Mouse (Mus musculus) kidney, embryonic 15.5 days (tissue): ENCODE measurements around the gene Fstl1. TPM values are rescaled to one million over a fixed set of nuclear protein-coding genes. Genes with fewer than 3 reads are reported as not detected.

Experiments used
- ATAC-seq: fragments of 200-750 bp; cut with Nextera tagmentation; replicated peaks from 2 replicates; pipeline ENCODE4 v1.8.0; 2017; ENCODE audit warnings: moderate TSS enrichment; ENCODE audit not compliant: low FRiP score
- H3K27ac ChIP-seq: fragments of 300-500 bp; sonication (generic); 2 replicates; pipeline ENCODE4 v1.5.1; 2015; ENCODE audit warnings: mild to moderate bottlenecking, inconsistent platforms
- H3K27me3 ChIP-seq: fragments of 300-500 bp; sonication (generic); 2 replicates; pipeline ENCODE4 v1.6.1; 2015; ENCODE audit warnings: inconsistent platforms
- H3K36me3 ChIP-seq: fragments of 300-500 bp; sonication (generic); 2 replicates; pipeline ENCODE4 v1.6.1; 2015; ENCODE audit warnings: inconsistent platforms
- H3K4me1 ChIP-seq: fragments of 300-500 bp; sonication (generic); 2 replicates; pipeline ENCODE4 v1.6.1; 2015; ENCODE audit warnings: inconsistent platforms
- H3K4me2 ChIP-seq: fragments of 300-500 bp; sonication (generic); 2 replicates; pipeline ENCODE4 v1.6.1; 2015; ENCODE audit warnings: moderate library complexity, mild to moderate bottlenecking, inconsistent platforms
- H3K4me3 ChIP-seq: fragments of 300-500 bp; sonication (generic); replicated peaks from 2 replicates; pipeline ENCODE4 v1.5.1; 2015; ENCODE audit warnings: mild to moderate bottlenecking, inconsistent platforms
- H3K9ac ChIP-seq: fragments of 300-500 bp; sonication (generic); 2 replicates; pipeline ENCODE4 v1.6.1; 2015; ENCODE audit warnings: mild to moderate bottlenecking, inconsistent platforms
- H3K9me3 ChIP-seq: fragments of 300-500 bp; sonication (generic); replicated peaks from 2 replicates; pipeline ENCODE4 v1.6.1; 2016; ENCODE audit warnings: inconsistent platforms
- WGBS: fragments of 180-500 bp; shearing (Covaris S2); methylation state at CpG from one replicate; pipeline ENCODE4 v1.1.7; 2015; ENCODE audit warnings: mixed read lengths; 5-methylcytosine and 5-hydroxymethylcytosine counted together
- polyA plus RNA-seq: library from polyadenylated mRNA; unstranded; fragments of >200 nt; fragmentation: Nextera tagmentation; extraction: Ambion mirVana; gene quantifications from 2 replicates; pipeline ENCODE4 v1.2.1, GENCODE M21; 2015

The Fstl1 gene
- 557 and 571 TPM in 2 replicates for polyA plus RNA-seq

DNA sequence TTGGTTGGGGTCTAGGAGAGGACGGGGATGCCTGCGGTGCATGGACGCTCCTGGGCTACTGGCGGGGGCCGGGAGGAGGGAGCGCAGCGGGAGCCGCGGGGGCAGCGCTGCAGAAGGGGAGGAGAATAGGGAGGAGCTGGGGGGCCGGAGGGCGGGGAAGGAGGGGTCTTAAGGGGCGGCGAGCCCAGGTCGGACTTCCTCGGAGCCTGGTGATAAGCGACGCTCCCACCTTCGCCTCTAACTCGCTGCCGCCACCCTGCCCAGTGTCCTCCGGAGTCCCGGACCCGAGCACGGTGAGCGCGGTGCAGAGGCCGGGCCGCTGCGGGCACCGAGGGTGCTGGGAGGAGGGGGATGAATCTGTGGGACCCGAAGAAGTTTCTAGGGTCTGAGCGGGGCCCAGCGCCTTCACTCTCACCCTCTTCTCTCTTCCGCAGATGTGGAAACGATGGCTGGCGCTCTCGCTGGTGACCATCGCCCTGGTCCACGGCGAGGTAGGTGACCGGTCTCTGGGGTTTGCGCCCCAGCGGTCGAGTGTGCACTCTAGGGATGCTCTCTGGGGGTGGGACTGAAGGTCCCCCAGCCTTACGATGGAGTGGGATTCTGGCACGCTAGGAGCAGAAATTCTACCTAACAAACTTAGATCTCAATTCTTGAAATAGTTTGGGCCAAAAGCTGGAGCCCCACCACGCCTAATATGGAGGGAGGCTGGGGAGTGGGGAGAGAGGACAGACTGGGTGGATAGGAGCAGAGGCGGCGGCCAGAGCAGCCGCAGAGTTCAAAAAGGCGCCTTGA, at the start of gene Fstl1:
Gene Fstl1 (plus strand): TSS at position 14 of the 792 bp plus-strand sequence.
- Histone ChIP-seq H3K27ac (peak within 1 kb of the TSS; percentile 95), H3K4me1 (peaks cover 37% of the 10 kb centered on the region), H3K9ac (peak within 1 kb of the TSS; percentile 94), H3K27me3 (no peaks in the 10 kb centered on the region), H3K4me2 (peak within 1 kb of the TSS; percentile 69), H3K4me3 (peak within 1 kb of the TSS; percentile 94), H3K36me3 (peaks cover 12% of the 10 kb centered on the region), H3K9me3 (no peaks in the 10 kb centered on the region)
- under 1% methylated on average over 52 of the region's 52 CpGs for WGBS
- ATAC-seq, result peak; percentile 85

DNA sequence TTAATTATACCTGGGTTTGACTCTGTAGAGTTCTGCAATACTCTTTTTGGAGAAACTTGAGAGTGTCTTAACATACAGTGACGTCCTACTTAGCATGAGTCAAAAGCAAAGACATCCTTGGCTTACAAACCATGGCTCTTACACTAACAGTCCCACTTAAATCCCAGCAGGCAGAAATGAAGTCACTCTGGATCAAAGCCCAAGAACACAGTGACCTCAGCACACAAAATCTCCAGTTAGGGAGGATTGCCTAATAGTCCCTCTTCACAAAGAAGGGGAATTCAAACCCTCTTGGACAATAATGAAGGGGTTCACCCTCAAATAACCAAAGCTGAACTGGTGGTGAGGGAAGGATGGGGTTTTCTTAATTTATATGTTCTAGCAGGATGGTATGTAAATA, 48.0 kb upstream of the Fstl1 start:
- Histone ChIP-seq H3K4me2 (no peak overlapping the region), H3K27ac (no peak overlapping the region), H3K4me1 (peaks cover 16% of the 10 kb centered on the region), H3K4me3 (no peak overlapping the region), H3K27me3 (no peaks in the 10 kb centered on the region), H3K9me3 (no peaks in the 10 kb centered on the region), H3K36me3 (no peaks in the 10 kb centered on the region), H3K9ac (no peak overlapping the region)
- WGBS, result 76% methylated on average over 1 of the region's 1 CpGs
- no peak for ATAC-seq

DNA sequence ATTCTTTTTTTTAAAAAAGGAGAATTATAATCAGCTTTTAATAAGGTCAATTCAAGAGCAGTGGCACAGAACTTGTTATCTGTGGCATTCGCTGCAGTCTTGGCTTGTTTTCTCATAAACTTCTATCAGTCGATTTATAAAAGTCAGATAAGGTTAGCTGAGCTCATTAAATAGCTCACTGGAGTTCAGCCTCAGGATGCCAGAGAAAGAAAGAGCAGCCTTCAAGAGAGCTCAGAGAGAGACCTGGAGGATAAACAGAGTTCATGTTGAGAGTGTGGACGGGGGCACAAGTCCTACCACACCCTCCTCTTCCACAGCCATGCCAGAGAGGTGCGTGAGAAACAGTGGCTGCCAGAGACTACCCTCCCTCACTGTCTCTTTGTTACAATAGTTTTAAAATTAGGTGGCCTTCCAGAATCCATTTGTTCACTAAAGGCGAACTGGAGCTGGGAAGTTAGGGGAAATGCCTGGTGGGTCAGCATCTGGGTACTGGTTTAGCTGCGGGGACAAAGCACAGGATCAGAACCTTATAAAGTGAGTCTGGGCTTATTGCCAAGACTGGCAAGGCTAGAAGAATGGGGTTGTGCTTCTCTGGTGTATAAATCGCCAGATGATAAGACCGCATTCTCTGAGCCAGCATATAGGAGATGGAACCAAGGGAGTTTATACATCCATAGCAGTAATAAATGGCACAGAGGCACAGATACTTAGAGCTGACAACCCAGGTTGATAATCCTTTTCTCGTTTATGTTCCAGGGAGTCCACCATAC, 47.1 kb upstream of the Fstl1 start:
- peak overlapping the region; percentile 24; the same call in 1 of the 2 replicates for H3K27ac ChIP-seq
- H3K4me2 ChIP-seq, result no peak overlapping the region
- peaks cover 16% of the 10 kb centered on the region for H3K4me1 ChIP-seq
- no peaks in the 10 kb centered on the region for H3K36me3 ChIP-seq
- no peaks in the 10 kb centered on the region for H3K9me3 ChIP-seq
- ATAC-seq, result no peak
- H3K4me3 ChIP-seq, result no peak overlapping the region
- WGBS, result 66% methylated on average over 9 of the region's 9 CpGs
- H3K9ac ChIP-seq, result no peak overlapping the region
- no peaks in the 10 kb centered on the region for H3K27me3 ChIP-seq

DNA sequence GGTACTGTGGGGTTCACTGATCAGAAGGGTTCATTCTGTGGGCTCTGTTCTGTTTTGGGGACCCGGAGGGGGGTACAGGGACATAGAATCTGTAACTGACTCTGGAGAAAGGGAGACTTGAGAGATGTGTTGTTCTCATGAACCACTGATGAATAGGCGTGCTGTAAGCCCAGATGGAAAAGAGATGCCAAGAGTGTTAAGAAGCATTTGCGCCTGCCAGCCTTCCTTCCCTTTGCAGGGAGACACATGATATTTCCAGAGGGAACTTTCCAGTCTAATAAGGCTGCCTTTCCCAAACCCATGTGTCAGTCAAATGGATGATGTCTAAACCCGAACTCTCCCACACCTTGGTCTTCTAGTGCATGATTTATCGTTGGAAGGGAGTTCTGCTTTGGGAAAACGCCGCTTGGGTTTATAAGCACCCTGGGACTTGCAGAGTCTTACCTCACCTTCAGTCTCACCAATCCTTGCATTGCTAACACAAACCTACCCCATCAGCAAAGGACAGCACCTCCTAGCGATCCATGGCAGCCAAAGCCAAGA, 46.3 kb upstream of the Fstl1 start:
- Histone ChIP-seq H3K4me3 (no peak overlapping the region), H3K4me1 (peaks cover 16% of the 10 kb centered on the region), H3K9ac (no peak overlapping the region), H3K36me3 (no peaks in the 10 kb centered on the region), H3K27me3 (no peaks in the 10 kb centered on the region), H3K27ac (no peak overlapping the region), H3K9me3 (no peaks in the 10 kb centered on the region), H3K4me2 (no peak overlapping the region)
- 79% methylated on average over 8 of the region's 8 CpGs for WGBS
- no peak for ATAC-seq

DNA sequence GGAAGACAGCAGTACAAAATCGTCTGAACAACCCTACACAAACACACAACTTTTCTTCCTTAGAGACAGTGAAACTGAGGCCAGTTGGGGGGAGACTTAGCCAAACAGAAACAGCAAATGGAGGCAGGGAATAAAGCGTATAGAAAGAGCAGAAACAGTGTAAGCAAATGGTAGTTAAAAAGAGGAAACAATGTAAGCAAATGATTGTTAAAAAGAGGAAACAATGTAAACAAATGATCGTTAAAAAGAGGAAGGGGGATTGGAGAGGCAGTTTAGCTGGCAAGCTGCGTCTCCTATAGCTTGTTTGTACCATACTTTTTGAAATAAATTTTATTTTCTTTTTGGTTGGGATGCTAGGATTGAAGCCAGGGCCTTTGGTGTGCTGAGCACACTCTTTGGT, 45.2 kb upstream of the Fstl1 start:
- Histone ChIP-seq H3K27ac (no peak overlapping the region), H3K27me3 (no peaks in the 10 kb centered on the region)
- 64% methylated on average over 4 of the region's 4 CpGs for WGBS

DNA sequence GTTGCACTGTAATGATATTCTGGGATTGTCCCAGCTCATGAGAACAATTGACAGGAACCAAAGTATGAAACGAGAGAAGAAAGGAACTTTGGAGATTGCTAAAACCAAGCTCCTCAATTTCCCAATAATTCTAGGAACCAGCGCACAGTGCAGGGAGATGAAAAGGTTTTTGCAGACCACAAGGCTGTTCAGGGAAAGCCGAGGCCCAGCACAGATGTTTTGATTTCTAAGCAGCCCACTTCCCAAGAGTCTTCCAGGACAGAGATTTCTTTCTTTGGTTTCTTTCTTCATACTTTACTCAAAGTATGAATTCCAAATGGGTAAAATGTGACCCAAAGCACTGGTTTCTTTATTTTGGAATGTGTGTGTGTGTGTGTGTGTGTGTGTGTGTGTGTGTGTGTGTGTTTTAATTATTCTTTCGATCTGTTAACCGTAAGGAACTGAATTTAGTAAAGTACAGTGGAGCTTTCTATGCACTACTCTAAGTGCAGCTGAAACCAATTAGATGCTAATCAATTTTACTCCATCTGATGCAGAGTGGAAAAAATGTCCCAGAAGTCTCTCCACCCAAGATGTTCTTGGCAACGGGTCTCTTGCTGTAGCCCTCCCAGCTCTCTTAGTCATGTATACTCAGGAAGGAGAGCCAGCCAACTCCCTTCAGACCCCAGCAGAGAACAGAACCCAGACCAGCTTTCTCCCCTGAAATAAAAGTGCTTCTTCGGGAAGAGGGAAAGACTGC, 44.5 kb upstream of the Fstl1 start:
- H3K27ac ChIP-seq, result peak overlapping the region; percentile 52; the same call in 1 of the 2 replicates
- H3K4me1 ChIP-seq, result peaks cover 16% of the 10 kb centered on the region
- H3K36me3 ChIP-seq, result no peaks in the 10 kb centered on the region
- no peak overlapping the region for H3K9ac ChIP-seq
- H3K4me2 ChIP-seq, result no peak overlapping the region
- no peaks in the 10 kb centered on the region for H3K27me3 ChIP-seq
- WGBS, result 54% methylated on average over 7 of the region's 7 CpGs
- no peak overlapping the region for H3K4me3 ChIP-seq
- H3K9me3 ChIP-seq, result no peaks in the 10 kb centered on the region
- ATAC-seq, result no peak

More for the DNA sequence above, 45.2 kb upstream of the Fstl1 start:
- ATAC-seq, result no peak
- no peaks in the 10 kb centered on the region for H3K9me3 ChIP-seq
- no peak overlapping the region for H3K9ac ChIP-seq
- no peaks in the 10 kb centered on the region for H3K36me3 ChIP-seq
- peaks cover 16% of the 10 kb centered on the region for H3K4me1 ChIP-seq
- H3K4me3 ChIP-seq, result no peak overlapping the region
- no peak overlapping the region for H3K4me2 ChIP-seq

DNA sequence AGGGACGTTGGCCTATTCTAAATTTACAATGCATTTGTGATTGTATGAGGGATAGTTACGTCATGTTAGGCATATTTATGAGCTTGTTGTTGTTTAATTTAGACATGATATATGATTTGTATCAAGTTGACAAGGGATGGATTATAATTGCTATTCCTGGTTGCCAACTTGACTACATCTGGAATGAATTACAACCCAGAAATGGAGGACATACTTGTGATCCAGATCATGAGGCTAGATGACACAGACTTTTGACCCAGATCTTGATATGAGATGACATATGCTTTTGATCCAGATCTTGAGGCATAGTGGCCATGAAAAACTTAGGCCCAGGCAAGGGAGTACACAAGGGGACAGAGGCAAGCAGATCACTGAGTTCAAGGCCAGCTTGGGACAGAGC, 36.6 kb upstream of the Fstl1 start:
- H3K36me3 ChIP-seq, result no peaks in the 10 kb centered on the region
- no peaks in the 10 kb centered on the region for H3K9me3 ChIP-seq
- H3K4me2 ChIP-seq, result no peak overlapping the region
- no peaks in the 10 kb centered on the region for H3K4me1 ChIP-seq
- WGBS, result 70% methylated on average over 2 of the region's 2 CpGs
- no peak overlapping the region for H3K27ac ChIP-seq
- no peak overlapping the region for H3K9ac ChIP-seq
- no peaks in the 10 kb centered on the region for H3K27me3 ChIP-seq
- no peak for ATAC-seq
- H3K4me3 ChIP-seq, result no peak overlapping the region

DNA sequence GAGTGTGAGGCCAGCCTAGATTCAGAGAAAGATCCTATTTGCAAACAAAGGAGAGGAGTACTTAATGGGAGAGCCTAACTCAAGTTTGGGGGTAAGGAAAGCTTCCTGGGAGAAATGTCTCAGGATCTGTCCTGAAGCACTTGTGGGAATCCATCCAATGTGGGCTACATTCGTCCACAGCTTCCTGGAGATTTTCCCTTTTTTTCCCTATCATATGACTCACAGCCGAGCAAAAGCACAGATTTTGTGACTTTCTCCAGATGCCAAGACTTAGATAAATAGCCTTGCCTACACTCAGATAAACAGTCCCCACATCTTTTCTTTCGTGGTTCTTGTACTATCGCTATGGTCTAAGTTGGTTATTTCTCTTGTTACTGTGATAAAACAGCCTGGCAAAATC, 34.4 kb upstream of the Fstl1 start:
- Histone ChIP-seq H3K9ac (no peak overlapping the region), H3K9me3 (no peaks in the 10 kb centered on the region), H3K36me3 (no peaks in the 10 kb centered on the region), H3K4me1 (no peaks in the 10 kb centered on the region), H3K27me3 (no peaks in the 10 kb centered on the region), H3K4me2 (no peak overlapping the region), H3K27ac (no peak overlapping the region), H3K4me3 (no peak overlapping the region)
- ATAC-seq, result no peak
- 72% methylated on average over 4 of the region's 4 CpGs for WGBS

DNA sequence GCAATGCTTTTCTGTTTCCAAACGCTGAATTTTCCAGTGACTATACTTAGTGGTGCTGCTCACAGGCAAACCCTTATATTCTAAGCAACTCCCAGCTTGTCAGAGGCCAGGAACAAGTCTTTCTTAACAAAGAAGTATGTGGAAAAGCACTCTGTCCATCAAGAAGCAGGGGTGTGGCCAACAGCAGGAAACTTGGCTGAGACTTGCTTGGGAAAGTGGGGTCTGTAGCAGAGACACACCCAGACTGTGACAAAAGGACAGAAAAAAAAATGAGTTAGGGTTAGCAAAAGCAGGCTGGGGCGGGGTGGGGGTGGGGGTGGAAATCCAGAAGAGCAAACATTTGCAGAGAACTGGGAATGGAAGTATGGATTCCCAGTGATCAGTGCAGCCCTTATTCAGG, 23.8 kb upstream of the Fstl1 start:
- Histone ChIP-seq H3K4me1 (peaks cover 13% of the 10 kb centered on the region), H3K9me3 (no peaks in the 10 kb centered on the region), H3K27me3 (no peaks in the 10 kb centered on the region), H3K9ac (no peak overlapping the region), H3K27ac (0 out of 2 replicates have a peak overlapping the region, but pooled peaks have one; percentile 52), H3K4me2 (no peak overlapping the region), H3K4me3 (no peak overlapping the region), H3K36me3 (no peaks in the 10 kb centered on the region)
- ATAC-seq, result peak; percentile 54; the same call in 1 of the 2 replicates
- 33% methylated on average over 2 of the region's 2 CpGs for WGBS

DNA sequence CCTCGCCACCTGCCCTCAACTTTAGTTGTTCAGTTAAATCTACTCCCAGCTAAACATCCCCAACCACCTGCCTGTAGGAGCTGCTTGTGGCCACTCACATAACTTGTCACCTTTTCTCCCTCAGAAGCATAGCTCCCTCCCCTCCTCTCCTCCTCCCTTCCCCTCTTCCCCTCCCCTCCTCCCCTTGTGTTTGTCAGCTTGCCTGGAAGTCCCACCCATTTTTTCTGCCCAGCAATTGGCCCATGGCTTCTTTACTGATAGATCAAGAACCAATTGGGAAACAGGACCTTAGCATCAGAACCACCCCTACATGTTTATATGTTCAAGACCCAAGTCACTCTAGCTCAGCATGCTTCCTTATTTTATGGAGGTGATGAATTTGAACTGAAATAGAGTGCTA, 22.9 kb upstream of the Fstl1 start:
- H3K4me3 ChIP-seq, result no peak overlapping the region
- 88% methylated on average over 1 of the region's 1 CpGs for WGBS
- peak overlapping the region; percentile 52 for H3K27ac ChIP-seq

DNA sequence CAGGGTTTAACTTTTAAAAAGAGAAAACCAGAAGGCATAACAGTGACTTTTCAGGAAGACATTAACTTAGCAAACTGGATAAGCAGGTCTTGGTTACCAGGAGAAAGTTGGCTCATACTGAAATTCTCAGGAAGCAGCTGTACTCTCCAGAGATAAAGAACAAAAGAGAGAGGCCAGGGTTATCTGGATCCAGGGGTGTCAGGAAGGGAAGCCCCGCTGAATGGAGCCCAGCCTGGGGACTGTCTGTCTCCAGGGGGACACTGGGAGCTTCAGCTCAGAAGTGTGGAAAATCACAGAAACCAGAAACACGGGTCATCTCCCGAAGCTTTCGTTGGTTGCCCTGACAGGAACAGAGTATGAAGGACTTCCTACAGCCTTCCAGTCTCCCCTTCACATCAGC, 22.2 kb upstream of the Fstl1 start:
- Histone ChIP-seq H3K4me2 (no peak overlapping the region), H3K27ac (peak overlapping the region; percentile 52), H3K9me3 (no peaks in the 10 kb centered on the region), H3K27me3 (no peaks in the 10 kb centered on the region), H3K4me1 (peaks cover 13% of the 10 kb centered on the region), H3K9ac (no peak overlapping the region), H3K4me3 (no peak overlapping the region), H3K36me3 (no peaks in the 10 kb centered on the region)
- 0 out of 2 replicates have a peak, but pooled peaks have one; percentile 57 for ATAC-seq
- 70% methylated on average over 4 of the region's 4 CpGs for WGBS

More for the DNA sequence above, 22.9 kb upstream of the Fstl1 start:
- no peak overlapping the region for H3K4me2 ChIP-seq
- peaks cover 13% of the 10 kb centered on the region for H3K4me1 ChIP-seq
- no peaks in the 10 kb centered on the region for H3K27me3 ChIP-seq
- H3K9me3 ChIP-seq, result no peaks in the 10 kb centered on the region
- ATAC-seq, result no peak; the same call in 1 of the 2 replicates
- no peaks in the 10 kb centered on the region for H3K36me3 ChIP-seq
- H3K9ac ChIP-seq, result no peak overlapping the region
